Mouse (Mus musculus) E14TG2a.4 (cell line): Measurements from ENCODE around the gene Dusp18.

Source experiments
- H3K27me3 ChIP-seq: 2 replicates; pipeline ENCODE4 v1.6.1; 2014; ENCODE audit warnings: low read length, control low read depth; ENCODE audit not compliant: insufficient read depth
- H3K36me3 ChIP-seq: 2 replicates; pipeline ENCODE4 v1.6.1; 2014; ENCODE audit warnings: low read length, control low read depth; ENCODE audit not compliant: insufficient read depth
- H3K4me1 ChIP-seq: replicated peaks from 2 replicates; pipeline ENCODE4 v1.6.1; 2014; ENCODE audit warnings: low read depth, low read length, control low read depth
- H3K4me3 ChIP-seq: replicated peaks from 2 replicates; pipeline ENCODE4 v1.5.1; 2014; ENCODE audit warnings: mild to moderate bottlenecking, low read length
- H3K9me3 ChIP-seq: 2 replicates; pipeline ENCODE4 v1.6.1; 2014; ENCODE audit warnings: low read length, control low read depth
- CTCF ChIP-seq: conservative IDR thresholded peaks from 2 replicates; pipeline ENCODE4 v1.5.1; 2014; ENCODE audit warnings: low read length
- NANOG ChIP-seq: IDR thresholded peaks from 2 replicates; pipeline ENCODE4 v1.6.1; 2014; ENCODE audit warnings: borderline replicate concordance, low read length, mixed read lengths
- POU5F1 ChIP-seq: IDR thresholded peaks from 2 replicates; pipeline ENCODE4 v1.6.1; 2014; ENCODE audit warnings: low read length, borderline replicate concordance

The Dusp18 gene

DNA sequence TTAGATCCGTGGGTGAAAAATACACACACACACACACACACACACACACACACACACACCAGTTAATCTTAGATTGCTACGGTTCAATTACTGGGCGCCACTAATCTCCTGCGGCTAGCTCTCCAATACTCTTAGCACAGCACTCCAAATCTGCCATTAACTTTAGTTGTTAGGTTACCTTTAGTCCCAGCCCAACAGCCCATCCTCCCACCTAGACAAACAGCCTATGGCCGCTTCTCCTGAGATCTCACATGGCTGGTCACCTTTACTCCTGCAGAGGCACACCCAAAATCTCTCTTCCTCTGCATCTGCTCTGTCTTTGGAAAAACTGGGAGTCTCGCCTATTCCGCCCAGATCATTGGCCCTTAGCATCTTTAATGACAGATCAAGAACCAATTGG lies 46.3 kb downstream of the Dusp18 start:
- 0 out of 2 replicates have a peak, but pooled peaks cover 4% of the 10 kb centered on the region for H3K27me3 ChIP-seq
- no peaks in the 10 kb centered on the region for H3K36me3 ChIP-seq
- H3K4me3 ChIP-seq = no peak overlapping the region; the same call in 1 of the 2 replicates
- peaks cover 35% of the 10 kb centered on the region for H3K4me1 ChIP-seq
- TF ChIP-seq NANOG = no peak
- no peak for TF ChIP-seq CTCF
- TF ChIP-seq POU5F1 = no peak
- H3K9me3 ChIP-seq = no peaks in the 10 kb centered on the region

DNA sequence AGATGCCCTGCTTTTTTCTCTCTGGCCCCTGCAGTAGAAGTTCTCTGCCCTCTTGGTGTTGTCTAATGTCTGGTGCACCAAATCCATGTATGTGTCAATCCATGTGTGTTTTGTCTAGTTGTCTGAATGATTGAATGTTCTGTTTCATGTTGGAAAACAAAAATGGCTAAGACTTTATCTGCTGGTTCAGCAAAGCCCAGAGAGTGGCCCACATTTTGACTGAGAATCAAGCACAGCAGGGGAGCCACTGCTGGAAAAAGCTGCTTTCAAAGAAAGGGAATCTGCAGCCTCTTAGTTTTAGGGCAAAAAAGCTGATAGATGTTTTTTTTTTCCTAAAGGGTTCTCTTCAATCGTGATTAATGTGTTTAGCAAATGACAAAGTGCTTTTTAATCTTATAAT lies 51.3 kb downstream of the Dusp18 start:
- no peak for TF ChIP-seq POU5F1
- no peak for TF ChIP-seq NANOG
- TF ChIP-seq CTCF = no peak
- Histone ChIP-seq H3K4me1 (peaks cover 36% of the 10 kb centered on the region), H3K4me3 (peak overlapping the region; percentile 68), H3K36me3 (no peaks in the 10 kb centered on the region), H3K9me3 (no peaks in the 10 kb centered on the region), H3K27me3 (no peaks in the 10 kb centered on the region)
